Mouse (Mus musculus) lung, postnatal 0 days (tissue): ENCODE measurements at regions not wholly inside any gene's neighbourhood (a gene's known extent, or its start where the extent isn't known, plus 50 kb on each side); places are given as distances from the start of the nearest gene placed in this dataset.

Experiments used
- ATAC-seq: fragments of 200-750 bp; cut with Nextera tagmentation; 2 replicates; pipeline ENCODE4 v1.8.0; 2017; ENCODE audit warnings: moderate library complexity
- DNase-seq: peaks from one replicate; pipeline ENCODE4 v3.0.0-alpha.2; 2016; ENCODE audit warnings: low spot score
- H3K27ac ChIP-seq: fragments of 300-500 bp; sonication (generic); 2 replicates; pipeline ENCODE4 v1.5.1; 2014; ENCODE audit warnings: antibody characterized with exemption, mild to moderate bottlenecking, low read length, mixed read lengths
- H3K27me3 ChIP-seq: fragments of 300-500 bp; sonication (generic); replicated peaks from 2 replicates; pipeline ENCODE4 v1.6.1; 2014; ENCODE audit warnings: low read length, mixed read lengths; ENCODE audit not compliant: insufficient read depth
- H3K36me3 ChIP-seq: fragments of 300-500 bp; sonication (generic); 2 replicates; pipeline ENCODE4 v1.6.1; 2014; ENCODE audit warnings: low read length, mixed read lengths; ENCODE audit not compliant: insufficient read depth
- H3K4me1 ChIP-seq: fragments of 300-500 bp; sonication (generic); 2 replicates; pipeline ENCODE4 v1.6.1; 2014; ENCODE audit warnings: antibody characterized with exemption, low read depth, low read length, mixed read lengths; ENCODE audit not compliant: insufficient read depth
- H3K4me2 ChIP-seq: fragments of 300-500 bp; sonication (generic); replicated peaks from 2 replicates; pipeline ENCODE4 v1.6.1; 2014; ENCODE audit warnings: low read depth, mild to moderate bottlenecking, low read length, moderate library complexity, mixed read lengths
- H3K4me3 ChIP-seq: fragments of 300-500 bp; sonication (generic); 2 replicates; pipeline ENCODE4 v1.5.1; 2014; ENCODE audit warnings: low read depth, low read length
- H3K9ac ChIP-seq: fragments of 300-500 bp; sonication (generic); replicated peaks from 2 replicates; pipeline ENCODE4 v1.6.1; 2014; ENCODE audit warnings: low read depth, mild to moderate bottlenecking
- H3K9me3 ChIP-seq: fragments of 300-500 bp; sonication (generic); 2 replicates; pipeline ENCODE4 v1.6.1; 2016; ENCODE audit warnings: low read length, mixed read lengths
- CTCF ChIP-seq: IDR thresholded peaks from 2 replicates; pipeline ENCODE4 v1.5.1; 2016; ENCODE audit warnings: antibody characterized with exemption, mild to moderate bottlenecking
- EP300 ChIP-seq: IDR thresholded peaks from 2 replicates; pipeline ENCODE4 v1.6.1; 2016; ENCODE audit warnings: antibody characterized with exemption, mild to moderate bottlenecking, control low read depth
- WGBS: fragments of 180-500 bp; shearing (Covaris S2); extraction: QIAGEN DNeasy Blood & Tissue Kit; methylation state at CpG from one replicate; pipeline ENCODE4 v1.1.7; 2014; 5-methylcytosine and 5-hydroxymethylcytosine counted together

DNA sequence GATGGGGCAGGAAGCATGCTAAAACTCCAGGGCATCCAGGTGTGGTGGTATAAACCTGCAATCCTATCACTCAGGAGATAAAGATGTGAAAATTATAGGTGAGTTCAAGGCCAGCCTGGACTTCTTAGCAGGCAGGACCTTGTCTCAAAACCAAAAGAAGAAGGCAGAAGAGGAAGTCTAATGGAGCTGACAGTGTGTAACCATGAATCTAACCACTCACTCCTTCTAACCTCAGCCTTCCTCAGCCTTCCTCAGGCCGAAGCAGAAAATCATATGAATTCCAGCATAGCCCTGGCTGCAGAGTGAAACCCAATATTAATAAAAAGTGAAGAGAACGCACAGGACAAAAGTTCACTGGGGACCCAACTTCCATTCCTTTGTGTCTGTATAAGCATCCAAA, 128.2 kb upstream of the Jarid2 start:
- no peak for DNase-seq
- H3K4me3 ChIP-seq: no peak overlapping the region
- no peak for ATAC-seq
- H3K27me3 ChIP-seq: no peaks in the 10 kb centered on the region
- no peak overlapping the region for H3K27ac ChIP-seq
- no peak overlapping the region for H3K4me2 ChIP-seq
- H3K36me3 ChIP-seq: no peaks in the 10 kb centered on the region
- WGBS: 89% methylated on average over 2 of the region's 2 CpGs
- no peaks in the 10 kb centered on the region for H3K9me3 ChIP-seq
- TF ChIP-seq EP300 (no peak), CTCF (no peak)
- H3K4me1 ChIP-seq: no peaks in the 10 kb centered on the region
- no peak overlapping the region for H3K9ac ChIP-seq

DNA sequence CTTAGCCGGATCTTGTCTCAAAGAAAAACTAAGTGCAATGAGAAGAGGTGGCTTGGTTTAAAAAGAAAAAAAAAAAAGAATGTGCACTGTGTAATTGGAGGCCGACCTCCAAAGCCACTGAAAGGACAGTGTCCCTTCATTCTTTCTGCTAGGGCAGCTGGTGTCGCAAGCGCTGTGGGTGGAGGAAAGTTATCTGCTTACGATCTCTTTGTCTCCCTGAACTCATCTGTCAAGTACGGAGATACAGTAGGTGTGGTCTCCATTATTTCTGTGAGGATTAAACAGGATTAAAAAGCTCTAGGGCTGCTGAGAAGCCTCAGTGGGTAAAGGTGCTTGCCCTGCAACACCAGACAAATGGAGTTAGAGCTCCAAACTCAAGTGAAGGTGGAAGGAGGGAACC, 126.6 kb upstream of the Jarid2 start:
- H3K9ac ChIP-seq: no peak overlapping the region
- no peak overlapping the region for H3K27ac ChIP-seq
- TF ChIP-seq EP300: no peak
- TF ChIP-seq CTCF: no peak
- no peaks in the 10 kb centered on the region for H3K27me3 ChIP-seq
- H3K36me3 ChIP-seq: no peaks in the 10 kb centered on the region
- 28% methylated on average over 6 of the region's 6 CpGs for WGBS
- no peaks in the 10 kb centered on the region for H3K9me3 ChIP-seq
- H3K4me3 ChIP-seq: no peak overlapping the region
- ATAC-seq: no peak
- no peak overlapping the region for H3K4me2 ChIP-seq
- no peak for DNase-seq
- H3K4me1 ChIP-seq: no peaks in the 10 kb centered on the region

DNA sequence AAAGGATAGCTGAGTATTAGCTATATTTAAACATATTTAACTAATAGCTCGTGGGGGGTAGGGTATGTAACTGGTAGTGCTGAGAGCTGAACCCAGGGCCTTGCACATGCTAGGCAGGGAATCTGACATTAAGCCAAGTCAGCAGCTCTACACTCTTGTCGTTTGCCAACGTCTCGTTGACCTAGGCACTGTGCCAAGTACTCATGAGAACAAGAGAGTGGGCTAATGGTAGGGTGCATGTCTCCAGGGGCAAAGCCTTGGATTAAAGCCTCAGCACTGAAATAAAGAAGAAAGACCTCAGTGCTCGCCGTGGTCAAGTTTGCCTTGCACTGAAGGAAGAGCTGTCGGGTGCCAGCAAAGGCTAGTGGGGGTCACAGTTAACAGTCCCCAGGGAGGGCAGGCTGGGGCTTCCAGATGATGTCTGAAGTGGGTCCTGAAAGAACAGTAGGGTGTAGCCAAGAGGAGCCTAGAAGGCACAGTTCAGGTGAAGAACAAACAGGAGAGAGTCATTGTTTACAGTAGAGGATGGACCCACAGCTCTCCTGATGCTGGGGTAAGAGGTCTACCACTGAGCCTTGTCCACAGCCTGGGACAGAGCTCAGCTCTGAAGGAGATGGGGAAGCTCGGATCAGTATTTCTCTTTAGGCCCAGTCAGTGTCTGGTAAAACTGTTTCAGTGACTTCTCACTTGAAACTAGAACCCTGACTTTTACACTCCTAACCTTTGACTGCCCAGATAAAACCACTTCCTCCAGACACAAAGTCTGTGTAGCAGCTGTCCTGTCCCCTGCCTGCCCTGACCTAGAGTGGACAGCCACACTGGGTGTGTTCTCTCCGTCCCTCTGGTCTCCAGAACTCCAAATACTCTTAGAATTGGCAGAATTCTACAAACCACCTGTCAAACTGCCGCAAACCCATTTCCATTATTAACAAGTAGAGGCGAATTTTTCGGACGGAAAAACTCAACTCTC, 121.7 kb upstream of the Jarid2 start:
- H3K9me3 ChIP-seq: no peaks in the 10 kb centered on the region
- no peaks in the 10 kb centered on the region for H3K36me3 ChIP-seq
- H3K9ac ChIP-seq: no peak overlapping the region
- WGBS: 60% methylated on average over 13 of the region's 13 CpGs
- no peaks in the 10 kb centered on the region for H3K4me1 ChIP-seq
- no peak for TF ChIP-seq CTCF
- TF ChIP-seq EP300: no peak
- DNase-seq: peak; percentile 60
- no peak overlapping the region for H3K27ac ChIP-seq
- no peak overlapping the region for H3K4me3 ChIP-seq
- H3K27me3 ChIP-seq: no peaks in the 10 kb centered on the region
- peak; percentile 76 for ATAC-seq
- no peak overlapping the region for H3K4me2 ChIP-seq

DNA sequence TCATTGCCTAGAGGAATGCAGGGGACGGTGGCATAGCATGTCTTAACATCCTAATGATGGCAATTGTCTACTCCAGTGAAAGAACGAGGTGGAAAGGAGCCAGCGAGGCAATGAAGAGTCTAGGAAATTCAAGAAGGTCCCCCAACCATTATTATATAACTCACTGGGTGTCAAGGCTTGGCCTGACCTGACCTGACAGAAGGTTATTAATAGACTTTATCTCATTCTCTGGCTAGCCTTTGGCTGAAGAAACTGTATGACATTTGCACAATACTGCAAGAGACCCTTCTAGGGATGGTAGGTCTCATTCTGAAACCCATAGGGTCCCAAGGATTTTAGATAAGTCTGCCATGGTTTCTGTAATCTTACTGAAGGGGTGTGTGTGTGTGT, 121.0 kb upstream of the Jarid2 start:
- Histone ChIP-seq H3K36me3 (no peaks in the 10 kb centered on the region), H3K4me1 (no peaks in the 10 kb centered on the region), H3K4me2 (no peak overlapping the region), H3K27me3 (no peaks in the 10 kb centered on the region), H3K9ac (no peak overlapping the region), H3K4me3 (no peak overlapping the region), H3K9me3 (no peaks in the 10 kb centered on the region), H3K27ac (no peak overlapping the region)
- TF ChIP-seq CTCF: no peak
- no peak for ATAC-seq
- WGBS: 80% methylated on average over 3 of the region's 3 CpGs
- DNase-seq: no peak

DNA sequence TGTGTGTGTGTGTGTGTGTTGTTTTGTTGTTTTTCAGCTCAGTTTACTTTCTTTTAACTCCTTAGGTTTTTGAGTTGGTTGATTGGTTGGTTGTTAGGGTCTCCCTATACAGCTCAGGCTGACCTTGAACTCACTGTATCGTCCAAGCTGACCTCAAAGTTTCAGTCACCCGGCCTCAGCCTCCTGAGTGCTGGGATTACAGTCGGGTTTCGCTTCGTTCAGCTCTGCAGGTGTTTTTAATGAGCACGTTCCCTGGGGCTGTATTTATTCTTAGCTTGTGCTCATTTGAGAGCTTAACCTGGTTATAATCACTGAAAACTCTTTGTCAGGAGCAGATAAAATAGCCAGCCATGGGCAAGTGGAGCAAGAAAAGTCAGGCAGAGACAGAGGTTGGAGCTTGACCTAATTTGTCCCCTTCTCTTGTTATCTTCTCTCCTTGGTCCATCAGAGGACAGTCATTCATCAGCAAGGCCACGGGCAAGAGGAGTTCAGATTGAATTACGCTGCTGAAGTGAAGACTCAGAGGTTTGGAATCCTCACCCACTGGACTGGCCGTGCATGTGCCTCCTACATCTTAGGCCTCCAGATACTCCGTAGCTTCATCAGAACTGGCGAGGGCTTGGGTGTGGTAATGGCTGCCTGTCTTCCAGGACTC, 120.5 kb upstream of the Jarid2 start:
- Histone ChIP-seq H3K4me3 (no peak overlapping the region), H3K9me3 (no peaks in the 10 kb centered on the region), H3K36me3 (no peaks in the 10 kb centered on the region), H3K4me1 (no peaks in the 10 kb centered on the region), H3K4me2 (no peak overlapping the region), H3K27ac (no peak overlapping the region), H3K27me3 (no peaks in the 10 kb centered on the region), H3K9ac (no peak overlapping the region)
- no peak for ATAC-seq
- no peak for DNase-seq
- 70% methylated on average over 11 of the region's 11 CpGs for WGBS
- TF ChIP-seq CTCF: no peak
- no peak for TF ChIP-seq EP300

DNA sequence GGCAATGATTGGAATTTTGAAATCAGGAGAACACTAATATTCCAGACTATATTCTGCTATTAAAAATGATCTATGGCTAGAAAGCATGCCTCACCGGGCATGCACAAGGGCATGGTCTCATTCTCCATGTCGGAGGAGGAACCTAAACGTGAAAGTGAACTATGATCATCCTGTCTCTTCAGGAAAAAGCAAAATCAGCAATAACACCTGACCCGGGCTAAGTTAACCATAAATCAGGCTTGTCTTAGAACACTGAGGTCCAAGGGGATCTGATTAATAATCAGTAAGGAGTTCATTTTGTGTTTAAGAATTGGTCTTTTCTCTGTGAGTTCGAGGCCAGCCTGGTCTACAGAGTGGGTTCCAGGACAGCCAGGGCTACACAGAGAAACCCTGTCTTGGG, 119.7 kb upstream of the Jarid2 start:
- Histone ChIP-seq H3K9me3 (no peaks in the 10 kb centered on the region), H3K4me2 (no peak overlapping the region), H3K9ac (no peak overlapping the region), H3K36me3 (no peaks in the 10 kb centered on the region), H3K4me3 (no peak overlapping the region), H3K4me1 (no peaks in the 10 kb centered on the region), H3K27ac (no peak overlapping the region), H3K27me3 (no peaks in the 10 kb centered on the region)
- DNase-seq (no peak), ATAC-seq (no peak)
- no peak for TF ChIP-seq EP300
- TF ChIP-seq CTCF: no peak
- WGBS: 82% methylated on average over 5 of the region's 5 CpGs
